Mouse (Mus musculus): ENCODE measurements at regions not wholly inside any gene's neighbourhood (a gene's known extent, or its start where the extent isn't known, plus 50 kb on each side); places are given as distances from the start of the nearest gene placed in this dataset.
"Not testable (repeated sequence)": the region's sequence is repeated elsewhere in the genome, so short reads cannot be mapped to it uniquely, and the experiment has no call there.

DNA sequence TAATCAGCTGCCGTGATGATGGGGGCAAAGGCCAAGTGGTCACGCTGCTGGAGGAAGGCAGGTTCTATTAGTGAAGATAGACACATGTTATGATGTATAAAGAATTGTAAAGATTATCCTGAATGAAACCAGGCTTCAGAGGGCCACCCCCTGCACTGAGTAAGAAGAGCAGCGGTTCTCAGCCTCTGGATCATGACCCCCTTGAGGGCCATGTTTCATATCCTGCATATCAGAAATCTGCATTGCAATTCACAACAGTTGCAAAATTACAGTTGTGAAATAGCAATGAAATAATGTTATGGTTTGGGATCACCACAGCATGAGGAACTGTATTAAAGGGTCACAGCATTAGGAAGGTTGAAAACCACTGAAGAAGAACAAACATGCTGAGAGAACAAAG, 162.5 kb upstream of the Zranb2 start:
- DNase-seq (ENCODE audit: low spot score in 2 of 2), result no peak

GRCm38 (mm10) chr3:157373333-157373732, 160.6 kb upstream of the Zranb2 start:
- DNase-seq (ENCODE audit: low spot score in 2 of 2), result no peak

GRCm38 (mm10) chr3:157374178-157374577, 159.8 kb upstream of the Zranb2 start:
- DNase-seq (ENCODE audit: low spot score in 2 of 2), result no peak

DNA sequence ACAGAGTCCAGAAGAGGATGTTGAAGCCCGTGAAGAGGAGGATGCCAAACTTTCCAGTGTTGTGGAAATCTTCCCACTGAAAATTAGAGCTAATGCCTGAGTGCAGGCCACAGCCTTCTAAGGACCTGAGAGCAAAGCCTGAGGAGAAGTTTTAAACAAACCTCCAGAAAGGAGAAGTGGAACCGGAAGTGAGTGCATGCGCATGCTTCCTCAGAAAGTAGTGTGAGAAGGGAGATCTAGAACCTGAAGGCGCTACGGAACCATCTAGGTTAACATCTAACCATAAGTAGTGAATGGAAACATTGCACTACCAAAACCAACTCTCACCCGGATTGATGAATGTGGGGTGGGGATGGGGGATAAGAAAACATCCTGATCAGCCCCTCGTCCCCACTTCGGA, 156.4 kb upstream of the Zranb2 start:
- no peak for DNase-seq (ENCODE audit: low spot score in 2 of 2)

DNA sequence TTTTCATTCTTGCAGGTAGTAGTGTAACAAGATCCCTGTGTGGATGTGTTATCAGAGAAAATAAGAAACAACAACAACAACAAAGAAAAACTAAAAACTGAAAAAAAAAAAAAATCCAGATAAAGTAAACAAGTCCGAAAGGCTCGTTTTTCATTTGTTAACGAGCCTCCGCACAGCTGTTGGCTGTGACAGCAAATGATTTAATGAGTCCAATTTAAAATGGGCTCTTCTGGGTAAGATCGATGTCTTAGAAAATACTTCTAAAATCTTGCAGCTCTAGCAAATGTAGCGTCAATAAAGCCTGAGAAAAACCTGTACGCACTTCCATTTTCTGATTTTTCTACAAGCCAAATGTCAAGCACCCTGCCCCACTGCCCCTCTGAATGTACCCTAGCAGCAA, 155.8 kb upstream of the Zranb2 start:
- DNase-seq (ENCODE audit: low spot score in 2 of 2), result no peak

DNA sequence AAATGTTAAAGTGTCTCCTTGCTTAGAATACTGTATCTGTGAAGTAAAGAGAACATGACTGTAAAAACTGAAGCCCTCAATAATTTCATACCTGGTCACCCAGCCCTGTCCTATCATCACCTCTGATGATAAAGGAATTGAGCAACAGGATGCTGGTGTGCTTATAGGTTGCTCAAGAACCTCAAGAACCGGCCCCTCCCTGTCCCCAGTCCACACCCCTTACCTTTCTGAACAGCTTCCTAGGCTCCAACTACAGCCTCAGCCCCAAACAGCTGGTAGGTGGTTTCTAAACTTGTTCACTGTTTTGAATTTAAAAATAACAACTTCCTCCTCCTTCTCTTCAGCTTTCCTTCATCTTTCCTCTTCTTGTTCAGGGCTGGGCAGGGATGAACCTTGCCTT, 142.1 kb upstream of the Zranb2 start:
- no peak for DNase-seq (ENCODE audit: low spot score in 2 of 2)

DNA sequence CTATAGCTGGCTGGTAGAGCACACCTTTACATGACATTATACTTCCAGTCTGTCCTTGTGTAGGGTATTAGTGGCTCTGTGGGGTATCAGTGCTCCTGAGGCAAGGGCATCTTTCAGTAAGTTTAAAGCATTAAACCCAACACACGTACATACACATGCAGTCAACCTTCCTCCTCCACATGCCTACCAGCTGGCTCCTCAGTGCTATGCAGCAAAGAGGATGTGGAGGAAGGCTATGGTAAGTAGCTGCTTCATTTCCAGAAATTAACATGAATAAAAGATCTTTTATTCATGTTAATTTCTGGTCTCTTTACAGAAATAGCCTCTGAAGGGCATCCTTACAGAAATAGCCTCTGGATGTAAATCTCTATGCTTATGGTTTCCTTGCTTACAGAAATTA, 140.1 kb upstream of the Zranb2 start:
- no peak for DNase-seq (ENCODE audit: low spot score in 2 of 2)

GRCm38 (mm10) chr3:157399909-157400308, 134.1 kb upstream of the Zranb2 start:
- DNase-seq (ENCODE audit: low spot score in 2 of 2), result no peak

DNA sequence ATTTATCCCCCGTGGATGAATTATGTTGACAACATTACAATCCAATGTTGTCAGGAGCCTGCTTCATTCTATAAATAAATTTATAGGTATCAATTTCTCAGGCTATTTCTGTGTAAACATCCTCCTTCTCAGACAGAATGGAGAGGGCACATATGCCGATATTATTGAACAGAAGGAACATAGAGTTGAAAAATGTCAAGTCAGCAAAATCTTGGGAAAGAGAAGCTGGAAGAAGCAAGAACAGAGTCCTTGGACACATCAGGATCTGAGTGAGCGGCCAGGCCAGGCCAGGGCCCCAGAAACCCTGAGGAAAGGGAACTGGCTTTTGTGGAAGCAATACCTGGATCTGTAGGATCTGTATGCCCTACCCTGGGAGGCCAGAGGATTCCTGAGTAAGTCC, 129.9 kb upstream of the Zranb2 start:
- DNase-seq (ENCODE audit: low spot score in 2 of 2), result no peak

- DNase-seq (ENCODE audit: low spot score in 2 of 2), result not testable (repeated sequence)
Observed at GRCm38 (mm10) chr3:157423447-157423846, 110.5 kb upstream of the Zranb2 start.

DNA sequence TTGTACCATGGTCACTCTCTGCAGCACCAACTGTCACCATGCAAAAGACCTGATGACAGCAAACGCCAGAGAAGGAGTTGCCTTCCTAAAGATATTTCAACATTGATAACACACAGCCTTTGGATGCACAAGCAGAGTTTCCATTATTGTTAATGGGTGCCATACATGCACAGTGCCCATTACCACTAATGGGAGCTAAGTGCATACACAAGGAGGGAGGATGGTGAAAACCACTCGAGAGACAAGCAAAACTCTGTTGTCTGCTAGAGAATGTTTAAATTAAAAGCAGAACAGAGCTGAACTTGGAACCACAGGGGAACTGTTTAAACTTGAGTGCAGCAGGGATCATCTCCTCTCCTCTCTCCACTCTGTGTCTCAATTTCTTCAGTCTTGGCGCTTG, 107.2 kb upstream of the Zranb2 start:
- DNase-seq (ENCODE audit: low spot score in 2 of 2), result no peak

GRCm38 (mm10) chr3:157449794-157450193, 84.2 kb upstream of the Zranb2 start:
- DNase-seq (ENCODE audit: low spot score in 2 of 2), result peak in 1 of 2 experiments; percentile 2

GRCm38 (mm10) chr3:157471600-157471999, 62.4 kb upstream of the Zranb2 start:
- no peak for DNase-seq (ENCODE audit: low spot score in 2 of 2)

GRCm38 (mm10) chr3:157472674-157473073, 61.3 kb upstream of the Zranb2 start:
- no peak for DNase-seq (ENCODE audit: low spot score in 2 of 2)

GRCm38 (mm10) chr3:157477731-157478130, 56.2 kb upstream of the Zranb2 start:
- no peak for DNase-seq (ENCODE audit: low spot score in 2 of 2)
